Mouse (Mus musculus) CH12.LX (cell line): ENCODE results near the gene Olfr1249. TPM values are rescaled to one million over a fixed set of nuclear protein-coding genes. Genes with fewer than 3 reads are reported as not detected.

Source experiments
- DNase-seq: peaks from one replicate; pipeline ENCODE4 v3.0.0-alpha.2; 2013; ENCODE audit errors: extremely low read depth
- H3K27ac ChIP-seq: 2 replicates; pipeline ENCODE4 v1.5.1; 2012; ENCODE audit warnings: low read depth, mild to moderate bottlenecking, control low read depth, moderate library complexity; ENCODE audit not compliant: insufficient read depth
- H3K27me3 ChIP-seq: replicated peaks from 2 replicates; pipeline ENCODE3; 2012; ENCODE audit warnings: inconsistent platforms
- H3K36me3 ChIP-seq, 2 experiments: replicated peaks in 1 of 2; 2 replicates each; pipeline versions ENCODE3 to v1.6.1; 2012; ENCODE audit warnings: inconsistent platforms in 1 of 2, low read length in 1 of 2, mild to moderate bottlenecking in 1 of 2, mixed read lengths in 1 of 2, moderate library complexity in 1 of 2; ENCODE audit not compliant: control insufficient read depth in 1 of 2, insufficient read depth in 1 of 2
- H3K4me1 ChIP-seq, 2 experiments: 2 replicates each; pipeline ENCODE4 v1.6.1; 2012; ENCODE audit warnings: inconsistent platforms in 1 of 2, moderate library complexity in 1 of 2; ENCODE audit not compliant: insufficient read depth in 2 of 2, control insufficient read depth in 1 of 2
- H3K4me2 ChIP-seq: 2 replicates; pipeline ENCODE4 v1.6.1; 2012; ENCODE audit warnings: low read depth, mild to moderate bottlenecking, control low read depth; ENCODE audit not compliant: poor library complexity, insufficient read depth, severe bottlenecking
- H3K4me3 ChIP-seq, 3 experiments: fragments of 150-350 bp in 1 of 3; sonication (generic) in 1 of 3; replicated peaks in 1 of 3; 2 replicates each; pipeline versions ENCODE3 to v1.5.1; 2011 to 2012; ENCODE audit warnings: low read depth in 2 of 3, low read length in 2 of 3, mild to moderate bottlenecking in 2 of 3, moderate library complexity in 2 of 3, control low read depth in 1 of 3, improper control_type of control experiment in 1 of 3, inconsistent platforms in 1 of 3, mixed read lengths in 1 of 3; ENCODE audit not compliant: poor library complexity in 1 of 3
- H3K79me2 ChIP-seq: replicated peaks from 2 replicates; pipeline ENCODE4 v1.6.1; 2012; ENCODE audit warnings: mild to moderate bottlenecking, moderate library complexity; ENCODE audit not compliant: control insufficient read depth, poor library complexity, insufficient read depth, severe bottlenecking; ENCODE audit errors: extremely low read depth
- H3K9ac ChIP-seq: 2 replicates; pipeline ENCODE4 v1.6.1; 2012; ENCODE audit warnings: low read depth, mild to moderate bottlenecking, control low read depth, moderate library complexity; ENCODE audit not compliant: insufficient read depth
- H3K9me3 ChIP-seq: replicated peaks from 2 replicates; pipeline ENCODE3; 2012; ENCODE audit warnings: low read length, inconsistent platforms, mixed read lengths
- CHD1 ChIP-seq: IDR thresholded peaks from 2 replicates; pipeline ENCODE4 v1.6.1; 2012; ENCODE audit warnings: low read depth, low read length, improper control_type of control experiment, inconsistent platforms
- CHD2 ChIP-seq: IDR thresholded peaks from 2 replicates; pipeline ENCODE4 v1.6.1; 2011; ENCODE audit warnings: low read length, improper control_type of control experiment
- CTCF ChIP-seq, 2 experiments: IDR thresholded peaks in 1 of 2; conservative IDR thresholded peaks in 1 of 2; 2 replicates each; pipeline ENCODE4 v1.5.1; 2011 to 2012; ENCODE audit warnings: low read depth in 2 of 2, low read length in 2 of 2, improper control_type of control experiment in 1 of 2, inconsistent platforms in 1 of 2, mild to moderate bottlenecking in 1 of 2, moderate library complexity in 1 of 2
- EP300 ChIP-seq: IDR thresholded peaks from 2 replicates; pipeline ENCODE4 v1.6.1; 2011; ENCODE audit warnings: low read length, improper control_type of control experiment
- ETS1 ChIP-seq: conservative IDR thresholded peaks from 2 replicates; pipeline ENCODE4 v1.6.1; 2012; ENCODE audit warnings: low read depth, mild to moderate bottlenecking, inconsistent platforms, low read length, improper control_type of control experiment, moderate library complexity
- JUN ChIP-seq: IDR thresholded peaks from 2 replicates; pipeline ENCODE4 v1.6.1; 2011; ENCODE audit warnings: low read depth, mild to moderate bottlenecking, low read length, improper control_type of control experiment, moderate library complexity; ENCODE audit not compliant: insufficient read depth
- JUND ChIP-seq: conservative IDR thresholded peaks from 2 replicates; pipeline ENCODE4 v1.6.1; 2011; ENCODE audit warnings: low read depth, low read length, improper control_type of control experiment
- MAFK ChIP-seq: IDR thresholded peaks from 2 replicates; pipeline ENCODE4 v1.6.1; 2011; ENCODE audit warnings: low read length, improper control_type of control experiment; ENCODE audit not compliant: insufficient replicate concordance
- MAX ChIP-seq: IDR thresholded peaks from 2 replicates; pipeline ENCODE4 v1.6.1; 2011; ENCODE audit warnings: low read length, improper control_type of control experiment
- MAZ ChIP-seq: IDR thresholded peaks from 2 replicates; pipeline ENCODE4 v1.6.1; 2012; ENCODE audit warnings: low read depth, mild to moderate bottlenecking, inconsistent platforms, low read length, improper control_type of control experiment, moderate library complexity
- MXI1 ChIP-seq: IDR thresholded peaks from 2 replicates; pipeline ENCODE4 v1.6.1; 2011; ENCODE audit warnings: mild to moderate bottlenecking, low read depth, low read length, improper control_type of control experiment
- MYC ChIP-seq: IDR thresholded peaks from 2 replicates; pipeline ENCODE4 v1.6.1; 2011; ENCODE audit warnings: low read depth, mild to moderate bottlenecking, improper control_type of control experiment, low read length
- NELFE ChIP-seq: IDR thresholded peaks from 2 replicates; pipeline ENCODE4 v1.6.1; 2011; ENCODE audit warnings: low read depth, low read length, improper control_type of control experiment
- NRF1 ChIP-seq: IDR thresholded peaks from 2 replicates; pipeline ENCODE4 v1.6.1; 2014; ENCODE audit warnings: low read depth, mild to moderate bottlenecking, inconsistent platforms, low read length, improper control_type of control experiment, moderate library complexity
- PAX5 ChIP-seq: IDR thresholded peaks from 2 replicates; pipeline ENCODE4 v1.6.1; 2012; ENCODE audit warnings: low read length, inconsistent platforms, mixed read lengths
- POLR2AphosphoS2 ChIP-seq: IDR thresholded peaks from 2 replicates; pipeline ENCODE4 v1.6.1; 2011; ENCODE audit warnings: low read depth, low read length, improper control_type of control experiment
- RAD21 ChIP-seq: IDR thresholded peaks from 2 replicates; pipeline ENCODE4 v1.6.1; 2011; ENCODE audit warnings: low read depth, mild to moderate bottlenecking, low read length, improper control_type of control experiment, moderate library complexity
- RCOR1 ChIP-seq: conservative IDR thresholded peaks from 2 replicates; pipeline ENCODE4 v1.6.1; 2012; ENCODE audit warnings: low read depth, mild to moderate bottlenecking, inconsistent platforms, low read length, improper control_type of control experiment
- SIN3A ChIP-seq: IDR thresholded peaks from 2 replicates; pipeline ENCODE4 v1.6.1; 2012; ENCODE audit warnings: low read length, improper control_type of control experiment, inconsistent platforms
- SMC3 ChIP-seq: IDR thresholded peaks from 2 replicates; pipeline ENCODE4 v1.6.1; 2011; ENCODE audit warnings: low read depth, low read length, improper control_type of control experiment
- TCF12 ChIP-seq: IDR thresholded peaks from 2 replicates; pipeline ENCODE4 v1.6.1; 2014; ENCODE audit warnings: low read depth, mild to moderate bottlenecking, inconsistent platforms, low read length, improper control_type of control experiment
- UBTF ChIP-seq: IDR thresholded peaks from 2 replicates; pipeline ENCODE4 v1.6.1; 2012; ENCODE audit warnings: low read depth, mild to moderate bottlenecking, inconsistent platforms, low read length, improper control_type of control experiment, moderate library complexity
- USF1 ChIP-seq: IDR thresholded peaks from 2 replicates; pipeline ENCODE4 v1.6.1; 2014; ENCODE audit warnings: low read depth, mild to moderate bottlenecking, inconsistent platforms, low read length, improper control_type of control experiment
- ZKSCAN1 ChIP-seq: IDR thresholded peaks from 2 replicates; pipeline ENCODE4 v1.6.1; 2012; ENCODE audit warnings: low read depth, inconsistent platforms, low read length, improper control_type of control experiment, borderline replicate concordance
- ZNF384 ChIP-seq: IDR thresholded peaks from 2 replicates; pipeline ENCODE4 v1.6.1; 2012; ENCODE audit warnings: low read depth, low read length, improper control_type of control experiment, inconsistent platforms
- dilution Hi-C: fragments of 300-500 bp; cut with MboI; formaldehyde crosslinking; loops from 2 replicates; pipeline ENCODE4 v1.14.3; 2020; ENCODE audit warnings: low sequenced_read_pairs; ENCODE audit not compliant: extremely low pct_unique_long_range_greater_than_20kb, extremely low pct_ligation_motif_present
- in situ Hi-C: fragments of 300-500 bp; cut with MboI; formaldehyde crosslinking; loops from 3 replicates; pipeline ENCODE4 v1.14.3; 2019; ENCODE audit warnings: low sequenced_read_pairs, low pct_ligation_motif_present, low pct_unique_long_range_greater_than_20kb, mixed read lengths
- polyA plus RNA-seq: library from polyadenylated mRNA; unstranded; fragments of >175 nt; gene quantifications from 2 replicates; pipeline ENCODE4 v1.2.1, GENCODE M21; 2012; ENCODE audit warnings: low read depth; ENCODE audit not compliant: insufficient read length
- total RNA-seq, 2 experiments: library from RNA; depleted of rRNA; stranded (reverse); fragments of 300-350 nt in 1 of 2; fragments of >200 nt in 1 of 2; gene quantifications; 2 replicates each; pipeline ENCODE4 v1.2.3; 2012 to 2014

Gene Olfr1249
- total RNA-seq (2012; rRNA removed) (not detected in 2 replicates), total RNA-seq (2014; rRNA removed) (not detected in 2 replicates), polyA plus RNA-seq (not detected in 2 replicates)

- no peaks in the 10 kb centered on the region for H3K27me3 ChIP-seq
- H3K27ac ChIP-seq, result no peak within 1 kb of the TSS
- H3K9ac ChIP-seq, result no peak within 1 kb of the TSS
- no peaks in the 10 kb centered on the region for H3K79me2 ChIP-seq
- no peak for DNase-seq
- H3K4me2 ChIP-seq, result no peak within 1 kb of the TSS
- no peaks in the 10 kb centered on the region for H3K36me3 ChIP-seq
- no peaks in the 10 kb centered on the region for H3K4me1 ChIP-seq
- in situ Hi-C loops (no loop called here), dilution Hi-C loops (no loop called here)
- TF ChIP-seq CTCF (conservative IDR thresholded peaks at IDR 0.05 in 1 of 2, IDR thresholded peaks at IDR 0.05 in 1 of 2; ENCODE audit: low read depth in 2 of 2, low read length in 2 of 2) (no peak), ETS1 (no peak), MXI1 (no peak), MAX (no peak), TCF12 (no peak), JUN (no peak), JUND (no peak), PAX5 (no peak), RCOR1 (no peak), USF1 (no peak), EP300 (no peak), RAD21 (no peak), NELFE (no peak), ZNF384 (no peak), CHD2 (no peak), UBTF (no peak)
- H3K9me3 ChIP-seq, result peaks cover 3% of the 10 kb centered on the region
- no peak within 1 kb of the TSS for H3K4me3 ChIP-seq
These were observed at the start of gene Olfr1249 for GRCm38 (mm10) chr2:89634883-89635282. Gene Olfr1249, minus strand, starts transcription at chr2:89634983.

DNA sequence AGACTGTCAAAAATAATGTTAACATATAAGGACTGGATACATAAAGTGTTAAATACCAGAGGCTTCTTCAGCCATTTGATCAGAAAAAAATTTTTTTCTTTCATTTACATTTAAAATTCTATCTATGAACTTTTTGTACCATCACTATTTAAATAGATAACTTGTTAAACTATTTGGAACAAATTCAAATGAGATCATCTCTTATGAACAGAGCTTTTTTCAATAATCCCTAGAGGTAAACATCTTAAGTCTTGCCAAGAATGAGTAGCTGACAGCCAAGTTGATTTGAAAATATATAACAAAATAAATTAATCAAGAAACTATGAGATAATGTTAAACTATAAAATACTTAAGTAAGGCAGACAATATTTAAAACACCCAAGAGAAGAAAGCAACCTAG, 37.1 kb upstream of the Olfr1249 start, which contains the start of gene Olfr1251:
TSS of gene Olfr1251 (minus strand) at position 101 of the 400 bp plus-strand sequence.
- Histone ChIP-seq H3K79me2 (no peaks in the 10 kb centered on the region), H3K4me2 (no peak within 1 kb of the TSS), H3K36me3 (no peaks in the 10 kb centered on the region), H3K27ac (no peak within 1 kb of the TSS), H3K4me1 (no peaks in the 10 kb centered on the region), H3K27me3 (no peaks in the 10 kb centered on the region), H3K9me3 (no peaks in the 10 kb centered on the region), H3K4me3 (no peak within 1 kb of the TSS), H3K9ac (no peak within 1 kb of the TSS)
- DNase-seq, result no peak
- in situ Hi-C loops (no loop called here), dilution Hi-C loops (no loop called here)
- no peak for TF ChIP-seq RAD21
- TF ChIP-seq ZNF384, result no peak
- TF ChIP-seq POLR2AphosphoS2, result no peak
- no peak for TF ChIP-seq SMC3
- no peak for TF ChIP-seq MAZ
- no peak for TF ChIP-seq MYC
- TF ChIP-seq CHD1, result no peak
- TF ChIP-seq USF1, result no peak
- no peak for TF ChIP-seq UBTF
- no peak for TF ChIP-seq MAX
- TF ChIP-seq ZKSCAN1, result no peak
- TF ChIP-seq SIN3A, result no peak
- TF ChIP-seq MAFK, result no peak
- no peak for TF ChIP-seq NRF1
- TF ChIP-seq JUND, result no peak
